Mouse (Mus musculus): ENCODE measurements at regions not wholly inside any gene's neighbourhood (a gene's known extent, or its start where the extent isn't known, plus 50 kb on each side); places are given as distances from the start of the nearest gene placed in this dataset.

GRCm38 (mm10) chrX:11558260-11558659 lies 230.6 kb downstream of the H2al1j start:
- Histone ChIP-seq H3K27ac (ENCODE audit: control insufficient read depth, insufficient read depth, low read depth, low read length, poor library complexity) (no peak overlapping the region), H3K4me3 (replicated peaks; ENCODE audit: control insufficient read depth, low read depth, low read length) (no peak overlapping the region), H3K4me1 (ENCODE audit: control insufficient read depth, insufficient read depth, low read length) (no peaks in the 10 kb centered on the region)
- WGBS = 91% methylated on average over 2 of the region's 2 CpGs
- TF ChIP-seq CTCF (IDR thresholded peaks at IDR 0.05; ENCODE audit: control insufficient read depth, insufficient read depth, low read length) (no peak), POLR2A (IDR thresholded peaks at IDR 0.05; ENCODE audit: borderline replicate concordance, control insufficient read depth, low read depth, low read length) (no peak)

GRCm38 (mm10) chrX:11560550-11561276 lies 233.1 kb downstream of the H2al1j start:
- no peak for TF ChIP-seq CTCF (IDR thresholded peaks at IDR 0.05; ENCODE audit: control insufficient read depth, insufficient read depth, low read length)
- no peak for TF ChIP-seq POLR2A (IDR thresholded peaks at IDR 0.05; ENCODE audit: borderline replicate concordance, control insufficient read depth, low read depth, low read length)
- no peaks in the 10 kb centered on the region for H3K4me1 ChIP-seq (ENCODE audit: control insufficient read depth, insufficient read depth, low read length)
- H3K4me3 ChIP-seq (replicated peaks; ENCODE audit: control insufficient read depth, low read depth, low read length) = no peak overlapping the region
- H3K27ac ChIP-seq (ENCODE audit: control insufficient read depth, insufficient read depth, low read depth, low read length, poor library complexity) = no peak overlapping the region
- WGBS = 75% methylated on average over 17 of the region's 17 CpGs

GRCm38 (mm10) chrX:11565888-11566287 lies 238.3 kb downstream of the H2al1j start:
- TF ChIP-seq CTCF (IDR thresholded peaks at IDR 0.05; ENCODE audit: control insufficient read depth, insufficient read depth, low read length) (no peak), POLR2A (IDR thresholded peaks at IDR 0.05; ENCODE audit: borderline replicate concordance, control insufficient read depth, low read depth, low read length) (no peak)
- Histone ChIP-seq H3K4me1 (ENCODE audit: control insufficient read depth, insufficient read depth, low read length) (no peaks in the 10 kb centered on the region), H3K27ac (ENCODE audit: control insufficient read depth, insufficient read depth, low read depth, low read length, poor library complexity) (no peak overlapping the region), H3K4me3 (replicated peaks; ENCODE audit: control insufficient read depth, low read depth, low read length) (no peak overlapping the region)
- WGBS = 77% methylated on average over 2 of the region's 2 CpGs

- WGBS = 76% methylated on average over 6 of the region's 6 CpGs
- TF ChIP-seq POLR2A (IDR thresholded peaks at IDR 0.05; ENCODE audit: borderline replicate concordance, control insufficient read depth, low read depth, low read length) (no peak), CTCF (IDR thresholded peaks at IDR 0.05; ENCODE audit: control insufficient read depth, insufficient read depth, low read length) (no peak)
- no peak overlapping the region for H3K4me3 ChIP-seq (replicated peaks; ENCODE audit: control insufficient read depth, low read depth, low read length)
- no peaks in the 10 kb centered on the region for H3K4me1 ChIP-seq (ENCODE audit: control insufficient read depth, insufficient read depth, low read length)
- H3K27ac ChIP-seq (ENCODE audit: control insufficient read depth, insufficient read depth, low read depth, low read length, poor library complexity) = no peak overlapping the region
Measured at GRCm38 (mm10) chrX:11567827-11568226, 240.2 kb downstream of the H2al1j start.

- WGBS = 76% methylated on average over 5 of the region's 5 CpGs
- TF ChIP-seq POLR2A (IDR thresholded peaks at IDR 0.05; ENCODE audit: borderline replicate concordance, control insufficient read depth, low read depth, low read length) (no peak), CTCF (IDR thresholded peaks at IDR 0.05; ENCODE audit: control insufficient read depth, insufficient read depth, low read length) (no peak)
- Histone ChIP-seq H3K4me3 (replicated peaks; ENCODE audit: control insufficient read depth, low read depth, low read length) (no peak overlapping the region), H3K27ac (ENCODE audit: control insufficient read depth, insufficient read depth, low read depth, low read length, poor library complexity) (no peak overlapping the region), H3K4me1 (ENCODE audit: control insufficient read depth, insufficient read depth, low read length) (no peaks in the 10 kb centered on the region)
Measured at GRCm38 (mm10) chrX:11568262-11568661, 240.6 kb downstream of the H2al1j start.

- H3K4me3 ChIP-seq (replicated peaks; ENCODE audit: control insufficient read depth, low read depth, low read length) = no peak overlapping the region
- 70% methylated on average over 3 of the region's 3 CpGs for WGBS
- no peaks in the 10 kb centered on the region for H3K4me1 ChIP-seq (ENCODE audit: control insufficient read depth, insufficient read depth, low read length)
- TF ChIP-seq POLR2A (IDR thresholded peaks at IDR 0.05; ENCODE audit: borderline replicate concordance, control insufficient read depth, low read depth, low read length) (no peak), CTCF (IDR thresholded peaks at IDR 0.05; ENCODE audit: control insufficient read depth, insufficient read depth, low read length) (no peak)
- no peak overlapping the region for H3K27ac ChIP-seq (ENCODE audit: control insufficient read depth, insufficient read depth, low read depth, low read length, poor library complexity)
Measured at GRCm38 (mm10) chrX:11574354-11574753, 246.7 kb downstream of the H2al1j start.

GRCm38 (mm10) chrX:11575571-11575970 lies 247.9 kb downstream of the H2al1j start:
- 73% methylated on average over 6 of the region's 6 CpGs for WGBS
- Histone ChIP-seq H3K4me1 (ENCODE audit: control insufficient read depth, insufficient read depth, low read length) (no peaks in the 10 kb centered on the region), H3K4me3 (replicated peaks; ENCODE audit: control insufficient read depth, low read depth, low read length) (no peak overlapping the region), H3K27ac (ENCODE audit: control insufficient read depth, insufficient read depth, low read depth, low read length, poor library complexity) (no peak overlapping the region)
- no peak for TF ChIP-seq CTCF (IDR thresholded peaks at IDR 0.05; ENCODE audit: control insufficient read depth, insufficient read depth, low read length)
- TF ChIP-seq POLR2A (IDR thresholded peaks at IDR 0.05; ENCODE audit: borderline replicate concordance, control insufficient read depth, low read depth, low read length) = no peak

GRCm38 (mm10) chrX:11576287-11576686 lies 248.7 kb downstream of the H2al1j start:
- H3K4me1 ChIP-seq (ENCODE audit: control insufficient read depth, insufficient read depth, low read length) = no peaks in the 10 kb centered on the region
- TF ChIP-seq CTCF (IDR thresholded peaks at IDR 0.05; ENCODE audit: control insufficient read depth, insufficient read depth, low read length) = no peak
- TF ChIP-seq POLR2A (IDR thresholded peaks at IDR 0.05; ENCODE audit: borderline replicate concordance, control insufficient read depth, low read depth, low read length) = no peak
- H3K4me3 ChIP-seq (replicated peaks; ENCODE audit: control insufficient read depth, low read depth, low read length) = no peak overlapping the region
- no peak overlapping the region for H3K27ac ChIP-seq (ENCODE audit: control insufficient read depth, insufficient read depth, low read depth, low read length, poor library complexity)
- 60% methylated on average over 8 of the region's 8 CpGs for WGBS

- TF ChIP-seq CTCF (IDR thresholded peaks at IDR 0.05; ENCODE audit: control insufficient read depth, insufficient read depth, low read length) = no peak
- no peak for TF ChIP-seq POLR2A (IDR thresholded peaks at IDR 0.05; ENCODE audit: borderline replicate concordance, control insufficient read depth, low read depth, low read length)
- Histone ChIP-seq H3K27ac (ENCODE audit: control insufficient read depth, insufficient read depth, low read depth, low read length, poor library complexity) (no peak overlapping the region), H3K4me3 (replicated peaks; ENCODE audit: control insufficient read depth, low read depth, low read length) (no peak overlapping the region), H3K4me1 (ENCODE audit: control insufficient read depth, insufficient read depth, low read length) (no peaks in the 10 kb centered on the region)
- 83% methylated on average over 3 of the region's 3 CpGs for WGBS
Measured at GRCm38 (mm10) chrX:11577294-11577693, 249.7 kb downstream of the H2al1j start.
